Mouse (Mus musculus) forebrain, embryonic 11.5 days (tissue): ENCODE measurements around the gene Lpp. TPM values are rescaled to one million over a fixed set of nuclear protein-coding genes. Genes with fewer than 3 reads are reported as not detected.

Experiments
- ATAC-seq: fragments of 200-750 bp; cut with Nextera tagmentation; replicated peaks from 2 replicates; pipeline ENCODE4 v1.8.0; 2017; ENCODE audit warnings: moderate TSS enrichment; ENCODE audit not compliant: low FRiP score
- DNase-seq: peaks from one replicate; pipeline ENCODE4 v3.0.0-alpha.2; 2017; ENCODE audit warnings: low spot score
- H3K27ac ChIP-seq: fragments of 300-500 bp; sonication (generic); 2 replicates; pipeline ENCODE4 v1.5.1; 2014; ENCODE audit warnings: low read depth, low read length
- H3K27me3 ChIP-seq: fragments of 300-500 bp; sonication (generic); 2 replicates; pipeline ENCODE4 v1.6.1; 2014; ENCODE audit warnings: mild to moderate bottlenecking, low read length, mixed read lengths; ENCODE audit not compliant: control insufficient read depth, insufficient read depth
- H3K36me3 ChIP-seq: fragments of 300-500 bp; sonication (generic); 2 replicates; pipeline ENCODE4 v1.6.1; 2014; ENCODE audit warnings: mild to moderate bottlenecking, low read length, moderate library complexity, mixed read lengths; ENCODE audit not compliant: control insufficient read depth, insufficient read depth
- H3K4me1 ChIP-seq: fragments of 300-500 bp; sonication (generic); replicated peaks from 2 replicates; pipeline ENCODE4 v1.6.1; 2014; ENCODE audit warnings: low read length, mixed read lengths; ENCODE audit not compliant: control insufficient read depth, insufficient read depth
- H3K4me2 ChIP-seq: fragments of 300-500 bp; sonication (generic); 2 replicates; pipeline ENCODE4 v1.6.1; 2014; ENCODE audit warnings: low read depth, mild to moderate bottlenecking, low read length, moderate library complexity, mixed read lengths; ENCODE audit not compliant: severe bottlenecking
- H3K4me3 ChIP-seq: fragments of 300-500 bp; sonication (generic); 2 replicates; pipeline ENCODE4 v1.5.1; 2014; ENCODE audit warnings: low read depth, low read length
- H3K9ac ChIP-seq: fragments of 300-500 bp; sonication (generic); 2 replicates; pipeline ENCODE4 v1.6.1; 2014; ENCODE audit warnings: low read length
- H3K9me3 ChIP-seq: fragments of 300-500 bp; sonication (generic); 2 replicates; pipeline ENCODE4 v1.6.1; 2016; ENCODE audit warnings: low read length, mixed read lengths; ENCODE audit not compliant: control insufficient read depth
- WGBS: fragments of 180-500 bp; shearing (Covaris S2); extraction: QIAGEN DNeasy Blood & Tissue Kit; methylation state at CpG from one replicate; pipeline ENCODE4 v1.1.7; 2014; 5-methylcytosine and 5-hydroxymethylcytosine counted together
- polyA plus RNA-seq: library from polyadenylated mRNA; unstranded; fragments of >200 nt; fragmentation: Nextera tagmentation; extraction: Ambion mirVana; gene quantifications from 2 replicates; pipeline ENCODE4 v1.2.1, GENCODE M21; 2014

The Lpp gene
- polyA plus RNA-seq, 1 experiment from 2014 or later, result 22.1 TPM

DNA sequence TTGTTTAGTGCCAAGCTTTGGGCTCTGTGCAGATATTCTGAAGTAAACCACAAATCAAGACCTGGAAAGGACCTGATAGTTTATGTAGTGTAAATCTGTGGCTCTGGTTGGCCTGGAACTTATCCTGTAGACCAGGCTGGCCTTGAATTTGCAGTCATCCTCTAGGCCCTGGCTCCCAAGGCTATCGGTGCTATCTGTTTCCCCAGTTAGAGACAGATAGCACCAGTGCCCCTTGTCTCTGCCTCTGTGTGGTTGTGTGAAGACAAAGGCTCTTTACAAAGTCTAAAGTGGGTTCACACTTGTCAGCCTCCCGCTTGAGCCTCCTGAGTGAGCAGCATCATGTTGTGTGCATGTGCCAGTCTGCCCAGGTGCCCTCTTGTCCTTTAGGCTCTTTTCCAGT, 104.1 kb downstream of the Lpp start:
- no peak for DNase-seq
- 94% methylated on average over 2 of the region's 2 CpGs for WGBS

DNA sequence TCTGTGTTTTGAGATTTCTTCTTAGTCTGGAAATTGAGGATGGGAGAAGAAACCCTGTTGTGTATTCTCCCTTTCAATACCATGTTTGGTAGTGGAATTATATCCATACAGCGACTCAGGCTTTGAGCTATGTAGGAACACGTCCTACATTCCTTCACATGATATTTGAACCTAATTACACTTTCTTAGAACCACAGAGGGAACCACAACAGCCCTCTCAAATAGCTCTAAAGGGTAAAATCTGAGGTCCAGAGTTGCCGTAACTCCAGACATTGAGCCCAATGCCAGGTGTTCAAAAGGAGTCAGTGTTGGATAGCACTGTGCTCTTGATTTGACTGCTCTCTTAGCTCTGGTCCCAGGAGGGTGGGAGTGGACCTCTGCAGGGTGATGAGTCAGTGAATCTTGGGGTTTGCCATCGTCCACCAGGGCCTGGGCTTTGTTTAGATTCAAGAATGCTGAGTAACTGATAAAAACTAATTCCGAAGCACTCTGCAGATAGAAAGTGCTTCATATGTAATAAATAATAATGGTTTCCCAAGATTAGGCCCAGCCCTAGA, 104.9 kb downstream of the Lpp start:
- WGBS, result 84% methylated on average over 5 of the region's 5 CpGs
- DNase-seq (no peak), ATAC-seq (no peak)
- H3K4me2 ChIP-seq, result no peak overlapping the region
- H3K4me3 ChIP-seq, result no peak overlapping the region
- no peak overlapping the region for H3K27ac ChIP-seq
- no peaks in the 10 kb centered on the region for H3K36me3 ChIP-seq
- H3K4me1 ChIP-seq, result no peaks in the 10 kb centered on the region
- H3K9ac ChIP-seq, result no peak overlapping the region
- H3K9me3 ChIP-seq, result no peaks in the 10 kb centered on the region
- no peaks in the 10 kb centered on the region for H3K27me3 ChIP-seq

More for the DNA sequence above, 104.1 kb downstream of the Lpp start:
- no peak for ATAC-seq
- no peaks in the 10 kb centered on the region for H3K9me3 ChIP-seq
- H3K27me3 ChIP-seq, result no peaks in the 10 kb centered on the region
- H3K36me3 ChIP-seq, result no peaks in the 10 kb centered on the region
- no peak overlapping the region for H3K4me3 ChIP-seq
- no peak overlapping the region for H3K4me2 ChIP-seq
- no peak overlapping the region for H3K27ac ChIP-seq
- H3K9ac ChIP-seq, result no peak overlapping the region
- H3K4me1 ChIP-seq, result no peaks in the 10 kb centered on the region

DNA sequence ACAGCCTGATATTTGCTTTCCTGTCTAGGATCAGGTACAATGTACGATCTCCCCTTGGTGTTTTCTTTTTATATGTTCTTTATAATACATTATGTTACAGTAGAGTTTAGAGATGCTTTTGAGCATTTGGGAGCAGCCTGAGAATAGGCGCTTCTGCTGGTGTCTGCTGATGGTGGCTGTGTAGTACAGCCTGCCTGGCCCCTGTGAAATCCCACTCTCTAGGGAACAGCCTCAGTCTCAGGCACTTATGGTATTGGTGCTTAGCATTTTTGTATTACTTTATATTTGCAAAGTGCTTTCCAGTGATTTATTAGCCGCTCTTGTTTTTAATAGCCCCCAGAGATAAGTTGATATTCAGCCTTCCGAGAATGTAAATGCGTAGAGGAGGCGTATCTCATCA, 107.9 kb downstream of the Lpp start:
- H3K9me3 ChIP-seq, result no peaks in the 10 kb centered on the region
- H3K9ac ChIP-seq, result no peak overlapping the region
- no peak overlapping the region for H3K27ac ChIP-seq
- DNase-seq (no peak), ATAC-seq (no peak)
- 85% methylated on average over 6 of the region's 6 CpGs for WGBS
- no peaks in the 10 kb centered on the region for H3K4me1 ChIP-seq
- H3K4me2 ChIP-seq, result no peak overlapping the region
- H3K36me3 ChIP-seq, result no peaks in the 10 kb centered on the region
- no peak overlapping the region for H3K4me3 ChIP-seq
- H3K27me3 ChIP-seq, result no peaks in the 10 kb centered on the region

DNA sequence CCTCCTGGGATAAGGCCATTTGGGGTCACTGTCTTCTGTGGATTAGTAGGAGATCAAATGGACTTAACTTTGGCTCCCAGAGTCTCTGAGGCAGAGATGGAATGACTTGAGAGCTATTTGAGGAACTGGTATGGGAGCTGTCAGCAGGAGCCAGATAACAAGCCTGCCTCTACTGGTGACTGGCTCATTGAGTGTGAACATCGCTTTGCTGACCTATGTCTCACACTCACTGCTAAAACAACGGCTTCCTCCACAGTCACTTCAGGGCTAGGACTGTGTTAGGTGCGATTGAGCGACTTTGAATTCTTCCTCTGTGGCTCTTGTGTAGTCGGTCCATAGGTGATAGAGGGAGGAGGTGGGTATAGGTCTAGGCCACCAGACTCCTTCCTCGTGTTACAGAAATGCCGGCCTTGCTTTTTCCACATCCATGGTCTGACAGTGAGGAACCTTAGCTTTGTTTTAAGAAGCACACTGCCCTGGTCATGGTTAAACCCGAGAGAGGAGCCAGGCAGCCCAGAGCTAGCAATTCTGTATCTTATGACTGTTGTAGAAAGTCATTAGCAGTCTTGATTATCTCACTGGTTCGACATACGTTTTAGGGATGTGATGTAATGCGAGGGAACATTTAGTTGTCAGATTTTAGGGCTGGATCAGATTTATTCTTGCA, 108.5 kb downstream of the Lpp start:
- no peak for ATAC-seq
- 76% methylated on average over 11 of the region's 11 CpGs for WGBS
- H3K36me3 ChIP-seq, result no peaks in the 10 kb centered on the region

DNA sequence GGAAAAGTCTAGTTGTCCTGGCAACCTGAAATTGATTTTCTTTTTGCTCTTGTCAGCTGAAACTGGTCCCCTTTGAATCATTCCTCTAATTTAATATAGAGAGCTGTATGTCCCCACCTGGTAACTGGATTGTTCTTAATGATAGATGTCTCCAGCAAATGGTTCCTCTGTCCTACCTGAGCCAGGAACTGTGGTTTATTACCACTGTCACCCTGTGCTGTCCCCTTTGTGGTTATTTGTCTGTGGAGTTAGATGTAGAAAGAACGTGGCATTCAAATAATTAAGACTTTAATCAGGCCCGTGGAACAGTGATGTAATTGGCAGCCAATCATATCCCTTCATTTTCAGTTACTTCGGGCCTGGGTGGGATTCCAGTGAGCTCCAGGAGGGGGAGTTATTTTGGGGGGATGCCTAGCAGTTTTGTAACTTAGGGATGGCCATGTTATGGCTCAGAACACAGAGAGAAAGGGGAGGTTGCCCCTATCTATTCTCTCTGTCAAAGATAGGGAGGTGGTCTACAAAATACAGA, 109.1 kb downstream of the Lpp start:
- WGBS, result 68% methylated on average over 3 of the region's 3 CpGs
- Histone ChIP-seq H3K27me3 (no peaks in the 10 kb centered on the region), H3K4me3 (no peak overlapping the region), H3K4me1 (no peaks in the 10 kb centered on the region), H3K4me2 (no peak overlapping the region), H3K36me3 (no peaks in the 10 kb centered on the region), H3K9me3 (no peaks in the 10 kb centered on the region), H3K27ac (no peak overlapping the region), H3K9ac (no peak overlapping the region)
- ATAC-seq (no peak), DNase-seq (no peak)

More for the DNA sequence above, 108.5 kb downstream of the Lpp start:
- H3K9ac ChIP-seq, result no peak overlapping the region
- H3K4me3 ChIP-seq, result no peak overlapping the region
- no peaks in the 10 kb centered on the region for H3K4me1 ChIP-seq
- H3K9me3 ChIP-seq, result no peaks in the 10 kb centered on the region
- H3K27ac ChIP-seq, result no peak overlapping the region
- H3K4me2 ChIP-seq, result no peak overlapping the region
- no peaks in the 10 kb centered on the region for H3K27me3 ChIP-seq
- DNase-seq, result no peak

DNA sequence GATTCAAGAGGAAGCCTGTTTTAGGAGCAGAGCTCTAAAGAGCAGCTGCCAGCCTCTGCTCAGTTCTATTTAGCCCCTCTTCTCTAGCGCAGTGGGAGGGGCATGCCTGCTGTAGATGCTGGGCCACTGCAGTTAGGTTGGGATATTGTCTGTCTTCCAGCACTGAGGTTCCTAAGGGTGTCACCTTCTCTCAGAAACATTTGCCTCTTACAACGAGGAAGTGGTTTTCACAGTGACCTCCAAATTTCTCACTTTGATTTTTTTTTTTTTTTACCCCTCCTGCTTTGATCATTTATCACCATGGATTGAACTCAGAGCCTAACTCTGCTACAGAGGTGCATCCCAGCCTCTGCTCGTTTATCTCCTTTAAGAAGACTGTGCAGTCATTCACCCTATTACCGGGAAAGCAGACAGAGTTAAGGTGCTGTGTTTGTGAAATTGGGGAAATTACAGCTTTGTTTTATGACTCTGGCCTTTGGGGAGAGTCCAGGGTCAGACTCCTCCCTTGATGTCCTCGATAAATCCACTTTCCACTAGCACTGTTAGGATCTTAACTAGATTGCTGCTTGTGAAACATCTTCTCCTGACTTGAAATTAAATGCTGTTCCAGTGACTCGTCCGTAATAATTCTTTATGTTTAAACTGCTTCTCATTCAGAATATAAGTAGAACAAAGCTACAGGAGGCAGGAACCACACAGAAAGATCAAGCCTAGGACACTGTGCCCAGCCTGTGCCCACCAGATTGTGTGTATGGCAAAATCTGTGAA, 111.7 kb downstream of the Lpp start:
- ATAC-seq, result no peak
- WGBS, result 86% methylated on average over 7 of the region's 7 CpGs
- no peaks in the 10 kb centered on the region for H3K4me1 ChIP-seq
- H3K4me2 ChIP-seq, result no peak overlapping the region
- no peak overlapping the region for H3K9ac ChIP-seq
- H3K27me3 ChIP-seq, result no peaks in the 10 kb centered on the region
- no peak for DNase-seq
- no peak overlapping the region for H3K27ac ChIP-seq
- H3K9me3 ChIP-seq, result no peaks in the 10 kb centered on the region
- H3K36me3 ChIP-seq, result no peaks in the 10 kb centered on the region
- H3K4me3 ChIP-seq, result no peak overlapping the region

DNA sequence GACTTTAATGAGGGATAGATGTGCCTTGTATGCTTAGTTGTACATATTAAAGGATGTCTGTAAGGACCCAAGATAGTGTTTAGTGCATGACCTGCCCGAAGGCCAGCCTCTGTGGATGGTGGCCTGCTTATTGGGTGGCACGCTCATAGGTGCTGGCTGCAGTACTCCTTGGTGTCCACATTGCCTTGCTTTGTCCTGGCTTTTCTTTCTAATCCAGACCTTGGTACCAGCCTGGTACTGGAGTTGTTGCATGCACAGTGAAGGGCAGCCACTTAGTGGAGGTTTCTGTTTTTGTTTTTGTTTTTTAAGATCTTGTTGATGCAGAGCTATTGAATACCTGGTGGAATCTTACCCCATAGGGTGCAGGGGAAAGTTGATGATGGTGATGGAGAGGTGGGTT, 112.9 kb downstream of the Lpp start:
- 89% methylated on average over 2 of the region's 2 CpGs for WGBS
- Histone ChIP-seq H3K4me3 (no peak overlapping the region), H3K4me2 (no peak overlapping the region), H3K9ac (no peak overlapping the region), H3K27ac (no peak overlapping the region), H3K4me1 (no peaks in the 10 kb centered on the region), H3K27me3 (no peaks in the 10 kb centered on the region), H3K9me3 (no peaks in the 10 kb centered on the region), H3K36me3 (no peaks in the 10 kb centered on the region)
- no peak for DNase-seq
- ATAC-seq, result no peak

DNA sequence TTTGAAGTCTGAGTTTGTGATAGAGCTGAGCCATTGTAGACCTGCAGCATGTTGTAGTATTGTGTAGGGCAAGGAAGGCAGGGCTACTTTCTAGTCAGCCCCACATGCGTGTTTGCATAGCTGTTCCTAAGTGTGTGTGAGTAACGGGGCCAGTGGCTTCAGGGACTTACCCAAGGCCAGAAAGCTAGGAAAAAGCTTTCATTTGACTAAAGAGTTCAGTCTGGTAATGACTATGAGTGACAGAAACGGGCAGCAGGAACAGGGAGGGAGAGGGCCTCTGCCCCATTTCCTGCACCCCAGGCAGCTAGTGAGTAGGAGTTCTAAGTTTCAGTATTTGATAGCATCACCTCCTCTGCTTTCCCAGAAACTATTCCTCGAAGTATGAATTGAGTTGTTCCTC, 113.4 kb downstream of the Lpp start:
- Histone ChIP-seq H3K4me3 (no peak overlapping the region), H3K9ac (no peak overlapping the region), H3K9me3 (no peaks in the 10 kb centered on the region), H3K27me3 (no peaks in the 10 kb centered on the region), H3K4me1 (no peaks in the 10 kb centered on the region), H3K27ac (no peak overlapping the region), H3K36me3 (no peaks in the 10 kb centered on the region), H3K4me2 (no peak overlapping the region)
- DNase-seq (no peak), ATAC-seq (no peak)
- 73% methylated on average over 4 of the region's 4 CpGs for WGBS
